16 mouse cellular contexts compared by ENCODE assay signal in the genomic region with DNA sequence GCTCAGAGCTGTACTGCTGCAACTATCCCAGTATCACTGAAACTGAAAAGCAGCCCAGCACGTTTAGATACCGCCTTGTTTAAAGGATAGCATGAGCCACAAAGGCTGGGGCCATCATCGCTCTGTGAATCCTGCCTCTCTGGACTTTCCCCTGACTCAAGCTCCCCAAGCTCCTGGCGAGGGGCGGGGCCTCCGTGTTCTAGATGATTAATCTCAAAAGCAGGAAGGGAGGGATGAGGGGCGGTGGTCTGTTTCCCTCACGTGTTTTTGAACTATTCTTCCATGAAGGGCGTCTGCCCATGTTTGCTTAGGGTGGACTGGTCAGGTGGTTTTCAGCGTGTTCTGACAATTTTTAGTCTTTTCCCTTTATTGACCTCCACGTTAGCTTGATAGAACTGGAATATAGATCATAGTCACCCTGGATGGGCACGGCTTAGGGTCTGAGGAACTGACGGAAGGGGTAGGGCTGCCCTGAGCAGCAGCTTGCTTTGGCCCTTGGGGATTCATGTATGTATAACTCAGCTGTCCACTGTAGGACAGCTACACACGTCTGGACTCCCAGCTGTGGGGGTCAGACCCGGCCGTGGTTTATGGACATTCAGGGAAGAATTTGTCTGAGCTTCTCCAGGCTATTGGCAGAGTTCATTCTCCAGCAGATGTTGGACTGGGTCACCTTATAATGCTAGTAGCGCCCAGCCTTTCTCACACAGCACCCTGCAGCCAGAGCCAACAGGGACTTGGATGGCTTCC. TPM values are rescaled to one million over a fixed set of nuclear protein-coding genes. Genes with fewer than 3 reads are reported as not detected.
DNase-seq lines count a peak whose midpoint lies in the region; ATAC-seq and TF ChIP-seq lines count a peak whose summit lies in the region.
"Had no signal": no experiment of that assay in that cellular context is flagged by ENCODE, and none has a peak within 500 bp of the region (broad histone marks: within the 10 kb centered on the region; RNA-seq: fewer than 3 reads in every experiment).

No protein-coding gene starts in this region.

- H3K9ac ChIP-seq in CH12.LX (ENCODE audit: insufficient read depth, low read depth): no peak overlapping the region
- H3K9ac ChIP-seq in intestine, embryonic 16.5 days (ENCODE audit: low read depth, low read length): no peak overlapping the region
- no peak overlapping the region for H3K9ac ChIP-seq in midbrain, embryonic 15.5 days
- no peak overlapping the region for H3K9ac ChIP-seq in forebrain, embryonic 11.5 days (ENCODE audit: low read length)
- H3K9ac ChIP-seq: hindbrain, embryonic 14.5 days had no signal

- 48% methylated on average over 17 of the region's 17 CpGs for WGBS in intestine, embryonic 16.5 days
- 68% methylated on average over 17 of the region's 17 CpGs for WGBS in midbrain, embryonic 15.5 days
- 78% methylated on average over 17 of the region's 17 CpGs for WGBS in forebrain, embryonic 11.5 days

- H3K4me1 ChIP-seq in CH12.LX (ENCODE audit: control insufficient read depth in 1 of 2, insufficient read depth in 2 of 2): peaks cover 0 to 30% of the 10 kb centered on the region in 2 experiments; a peak in 2 of 4 replicates
- peaks cover 27% of the 10 kb centered on the region for H3K4me1 ChIP-seq in intestine, embryonic 16.5 days (ENCODE audit: control insufficient read depth, insufficient read depth, low read length)
- no peaks in the 10 kb centered on the region for H3K4me1 ChIP-seq in midbrain, embryonic 15.5 days
- H3K4me1 ChIP-seq in forebrain, embryonic 11.5 days (replicated peaks; ENCODE audit: control insufficient read depth, insufficient read depth, low read length): no peaks in the 10 kb centered on the region
- H3K4me1 ChIP-seq: megakaryocyte, embryonic 14.5 days had no signal

- H3K79me2 ChIP-seq in CH12.LX (replicated peaks; ENCODE audit: control insufficient read depth, extremely low read depth, insufficient read depth, poor library complexity, severe bottlenecking): no peaks in the 10 kb centered on the region

- no peak for TF ChIP-seq POLR2A in CH12.LX (IDR thresholded peaks at IDR 0.05; ENCODE audit: low read depth, low read length)

- TF ChIP-seq RAD21 in CH12.LX (IDR thresholded peaks at IDR 0.05; ENCODE audit: low read depth, low read length): no peak

- no peak overlapping the region for H3K27ac ChIP-seq in CH12.LX (ENCODE audit: insufficient read depth, low read depth)
- H3K27ac ChIP-seq in intestine, embryonic 16.5 days (ENCODE audit: low read length): peak overlapping the region; percentile 68
- H3K27ac ChIP-seq in midbrain, embryonic 15.5 days: no peak overlapping the region
- H3K27ac ChIP-seq in forebrain, embryonic 11.5 days (ENCODE audit: low read depth, low read length): no peak overlapping the region
- H3K27ac ChIP-seq: hindbrain, embryonic 14.5 days had no signal

- no peaks in the 10 kb centered on the region for H3K36me3 ChIP-seq in CH12.LX (replicated peaks in 1 of 2; ENCODE audit: control insufficient read depth in 1 of 2, insufficient read depth in 1 of 2, low read length in 1 of 2)
- H3K36me3 ChIP-seq in intestine, embryonic 16.5 days (ENCODE audit: control insufficient read depth, insufficient read depth, low read length): no peaks in the 10 kb centered on the region
- H3K36me3 ChIP-seq in midbrain, embryonic 15.5 days (replicated peaks): no peaks in the 10 kb centered on the region
- no peaks in the 10 kb centered on the region for H3K36me3 ChIP-seq in forebrain, embryonic 11.5 days (ENCODE audit: control insufficient read depth, insufficient read depth, low read length)

- TF ChIP-seq EP300 in CH12.LX (IDR thresholded peaks at IDR 0.05; ENCODE audit: low read length): no peak

- no peak overlapping the region for H3K4me2 ChIP-seq in CH12.LX (ENCODE audit: insufficient read depth, low read depth, poor library complexity, severe bottlenecking)
- peak overlapping the region; percentile 1; the same call in 1 of the 2 replicates for H3K4me2 ChIP-seq in intestine, embryonic 16.5 days (ENCODE audit: low read depth, low read length)
- no peak overlapping the region for H3K4me2 ChIP-seq in midbrain, embryonic 15.5 days
- no peak overlapping the region for H3K4me2 ChIP-seq in forebrain, embryonic 11.5 days (ENCODE audit: low read depth, low read length, severe bottlenecking)
- H3K4me2 ChIP-seq: hindbrain, embryonic 14.5 days had no signal

- no peaks in the 10 kb centered on the region for H3K27me3 ChIP-seq in CH12.LX (replicated peaks)
- H3K27me3 ChIP-seq in intestine, embryonic 16.5 days (replicated peaks; ENCODE audit: control insufficient read depth, insufficient read depth, low read length): no peaks in the 10 kb centered on the region
- no peaks in the 10 kb centered on the region for H3K27me3 ChIP-seq in midbrain, embryonic 15.5 days (replicated peaks)
- H3K27me3 ChIP-seq in forebrain, embryonic 11.5 days (ENCODE audit: control insufficient read depth, insufficient read depth, low read length): no peaks in the 10 kb centered on the region

- no peak overlapping the region for H3K4me3 ChIP-seq in CH12.LX (replicated peaks in 1 of 3; ENCODE audit: low read depth in 2 of 3, low read length in 2 of 3, poor library complexity in 1 of 3)
- no peak overlapping the region for H3K4me3 ChIP-seq in intestine, embryonic 16.5 days (ENCODE audit: low read length)
- H3K4me3 ChIP-seq in midbrain, embryonic 15.5 days: no peak overlapping the region
- no peak overlapping the region for H3K4me3 ChIP-seq in forebrain, embryonic 11.5 days (ENCODE audit: low read depth, low read length)
- H3K4me3 ChIP-seq: erythroblast, embryonic 14.5 days; megakaryocyte, embryonic 14.5 days had no signal

- ATAC-seq in intestine, embryonic 16.5 days: peak; percentile 77
- ATAC-seq in midbrain, embryonic 15.5 days (replicated peaks): no peak
- ATAC-seq in forebrain, embryonic 11.5 days (replicated peaks; ENCODE audit: low FRiP score): no peak

- in situ Hi-C loops in CH12.LX (cut with MboI; ENCODE audit: low pct_ligation_motif_present, low pct_unique_long_range_greater_than_20kb, low sequenced_read_pairs): no loop called here

- no peaks in the 10 kb centered on the region for H3K9me3 ChIP-seq in CH12.LX (replicated peaks; ENCODE audit: low read length)
- H3K9me3 ChIP-seq in intestine, embryonic 16.5 days (ENCODE audit: control insufficient read depth, low read length): no peaks in the 10 kb centered on the region
- H3K9me3 ChIP-seq in midbrain, embryonic 15.5 days: no peaks in the 10 kb centered on the region
- no peaks in the 10 kb centered on the region for H3K9me3 ChIP-seq in forebrain, embryonic 11.5 days (ENCODE audit: control insufficient read depth, low read length)
- H3K9me3 ChIP-seq: megakaryocyte, embryonic 14.5 days had no signal

- TF ChIP-seq CTCF in CH12.LX (conservative IDR thresholded peaks at IDR 0.05 in 1 of 2, IDR thresholded peaks at IDR 0.05 in 1 of 2; ENCODE audit: low read depth in 2 of 2, low read length in 2 of 2): no peak

- dilution Hi-C loops in CH12.LX (cut with MboI; ENCODE audit: extremely low pct_ligation_motif_present, extremely low pct_unique_long_range_greater_than_20kb, low sequenced_read_pairs): no loop called here

- peak; percentile 55 for DNase-seq in 3T3-L1 (ENCODE audit: low read depth, low spot score)
- peak; percentile 65 for DNase-seq in CH12.LX (ENCODE audit: extremely low read depth)
- peak; percentile 61 to 76 for DNase-seq in kidney, postnatal 4 days
- no peak for DNase-seq in natural killer cell, adult 2 months (ENCODE audit: low spot score in 2 of 2)
- DNase-seq in adrenal gland, adult (ENCODE audit: inconsistent age in 2 of 2, low spot score in 1 of 2): no peak
- DNase-seq in forebrain, embryonic 11.5 days (ENCODE audit: low spot score): no peak
- DNase-seq: adrenal gland, postnatal 10 days; gastrocnemius, postnatal 14 days had no signal

TF ChIP-seq in CH12.LX, 34 proteins besides CTCF, POLR2A, EP300 and RAD21:
- TF ChIP-seq IRF4 (IDR thresholded peaks at IDR 0.05; ENCODE audit: low read depth, low read length) (no peak; the same call in 1 of the 2 replicates), BHLHE40 (IDR thresholded peaks at IDR 0.05; ENCODE audit: low read depth, low read length) (peak; percentile 81)

RNA-seq across cellular contexts. Expression of gene Tmem174, which starts 14.2 kb away (rescaled TPM):
- total RNA-seq in CH12.LX (2012; rRNA removed) (not detected in 2 replicates), CH12.LX (2014; rRNA removed) (not detected in 2 replicates)
- polyA plus RNA-seq in CH12.LX (2012; ENCODE audit: insufficient read length, low read depth): not detected in 2 replicates
- 0.07 and 0.10 TPM in 2 replicates for polyA plus RNA-seq in intestine, embryonic 16.5 days (2015; fragmentation: Nextera tagmentation; extraction: Ambion mirVana)
- not detected in 2 replicates for polyA plus RNA-seq in midbrain, embryonic 15.5 days (2015; fragmentation: Nextera tagmentation; extraction: Ambion mirVana)
- not detected in 2 replicates for polyA plus RNA-seq in forebrain, embryonic 11.5 days (2014; fragmentation: Nextera tagmentation; extraction: Ambion mirVana)
- total RNA-seq: adrenal gland, postnatal 10 days; gastrocnemius, postnatal 14 days; layer of hippocampus, postnatal 25 days; MEL had no signal
- polyA plus RNA-seq: erythroblast, embryonic 14.5 days; hindbrain, embryonic 14.5 days; limb, embryonic 14.5 days had no signal

RNA-seq across cellular contexts. Expression of gene Tmem171, which starts 43.2 kb away (rescaled TPM):
- total RNA-seq in CH12.LX (2012; rRNA removed): not detected in 2 replicates
- not detected in 2 replicates for total RNA-seq in CH12.LX (2014; rRNA removed)
- not detected in 2 replicates for polyA plus RNA-seq in CH12.LX (2012; ENCODE audit: insufficient read length, low read depth)
- polyA plus RNA-seq in intestine, embryonic 16.5 days (2015; fragmentation: Nextera tagmentation; extraction: Ambion mirVana): 36.4 and 43.2 TPM in 2 replicates
- polyA plus RNA-seq in midbrain, embryonic 15.5 days (2015; fragmentation: Nextera tagmentation; extraction: Ambion mirVana): not detected in 2 replicates
- polyA plus RNA-seq in forebrain, embryonic 11.5 days (2014; fragmentation: Nextera tagmentation; extraction: Ambion mirVana): not detected in 2 replicates
- total RNA-seq: MEL had no signal
- polyA plus RNA-seq: erythroblast, embryonic 14.5 days; hindbrain, embryonic 14.5 days had no signal

Comparison
In these comparisons a context has a peak if more than half of its experiments do, and no peak if none do; other contexts are left out.
1. DNase-seq: peak in 3T3-L1 (single experiment), CH12.LX (single experiment) and kidney, postnatal 4 days (2 of 2); none in natural killer cell, adult 2 months (0 of 2), adrenal gland, adult (0 of 2) and forebrain, embryonic 11.5 days (single experiment).
2. RNA of gene Tmem171, which starts 43.2 kb away (polyA plus RNA-seq): 36.4 to 43.2 TPM in intestine, embryonic 16.5 days; not detected in CH12.LX, not detected in midbrain, embryonic 15.5 days and not detected in forebrain, embryonic 11.5 days; every median in the first group is over 10 times any median in the second.